Mouse (Mus musculus): ENCODE measurements around the gene Sectm1a.
"Not testable (repeated sequence)": the region's sequence is repeated elsewhere in the genome, so short reads cannot be mapped to it uniquely, and the experiment has no call there.

Sectm1a gene

DNA sequence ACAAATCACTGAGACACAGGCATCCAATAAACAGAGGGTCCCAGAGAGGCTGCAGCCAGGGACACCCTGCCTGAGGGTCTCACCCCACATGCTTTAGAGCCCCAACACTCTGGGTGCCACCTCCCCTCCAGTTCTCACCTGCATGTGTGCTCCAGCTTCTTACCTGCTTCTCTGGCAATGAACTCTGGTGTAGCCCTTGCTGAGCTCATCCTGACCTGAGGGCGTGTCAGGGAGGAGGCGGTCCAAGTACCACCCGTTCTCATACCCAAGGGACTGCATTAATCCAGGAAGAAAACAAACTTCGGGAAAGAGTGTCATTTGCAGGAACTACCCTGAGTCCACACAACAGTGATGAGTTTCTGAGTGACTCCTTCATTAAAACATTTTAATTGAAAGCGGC lies 17.6 kb downstream of the Sectm1a start, which contains the start of gene Sectm1b:
Sectm1b (minus strand) TSS at position 191 of the 400 bp plus-strand sequence.
- CTCF ChIA-PET: interaction anchor here in 3 of 4 experiments (0.5 to 3.5 kb wide), 3 partner anchors 10 to 28 kb away, joined by 3 to 13 read pairs (median 9); no protein-coding TSS in a partner anchor
- POLR2A ChIA-PET: interaction anchor here in 2 of 4 experiments (0.5 to 1.2 kb wide), 2 partner anchors 15 to 83 kb away, joined by 3 to 4 read pairs; partner anchors contain the start of gene Tex19.1 (in 1 of the 2)

GRCm38 (mm10) chr11:121061615-121062014 lies 19.4 kb downstream of the Sectm1a start:
- ChIA-PET CTCF (interaction anchor here in 2 of 4 experiments (0.7 to 3.5 kb wide), 2 partner anchors 8 to 550 kb away, joined by 3 to 13 read pairs; no protein-coding TSS in a partner anchor), POLR2A (no interaction called here)

DNA sequence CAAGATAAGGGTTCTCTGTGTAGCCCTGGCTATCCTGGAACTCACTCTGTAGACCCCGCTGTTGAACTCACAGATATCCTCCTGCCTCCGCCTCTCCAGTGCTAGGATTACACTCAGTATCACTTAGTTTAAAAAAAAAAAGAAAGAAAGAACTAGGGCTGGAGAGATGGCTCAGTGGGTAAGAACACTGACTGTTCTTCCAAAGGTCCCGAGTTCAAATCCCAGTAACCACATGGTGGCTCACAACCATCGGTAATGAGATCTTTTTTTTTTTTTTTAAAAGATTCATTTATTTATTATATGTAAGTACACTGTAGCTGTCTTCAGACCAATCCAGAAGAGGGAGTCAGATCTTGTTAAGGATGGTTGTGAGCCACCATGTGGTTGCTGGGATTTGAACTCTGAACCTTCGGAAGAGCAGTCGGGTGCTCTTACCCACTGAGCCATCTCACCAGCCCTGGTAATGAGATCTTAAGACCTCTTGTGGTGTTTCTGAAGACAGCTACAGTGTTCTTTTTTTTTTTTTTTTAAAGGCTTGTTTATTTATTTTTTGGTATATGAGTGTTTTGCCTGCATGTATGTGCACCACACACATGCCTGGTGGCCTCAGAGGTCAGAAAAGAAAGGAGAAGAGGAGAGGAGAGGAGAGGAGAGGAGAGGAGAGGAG lies 20.5 kb downstream of the Sectm1a start:
- CTCF ChIA-PET, POLR2A ChIA-PET: not testable (repeated sequence)

GRCm38 (mm10) chr11:121059471-121059870 lies 21.5 kb downstream of the Sectm1a start:
- CTCF ChIA-PET: no interaction called here
- POLR2A ChIA-PET: no interaction called here

DNA sequence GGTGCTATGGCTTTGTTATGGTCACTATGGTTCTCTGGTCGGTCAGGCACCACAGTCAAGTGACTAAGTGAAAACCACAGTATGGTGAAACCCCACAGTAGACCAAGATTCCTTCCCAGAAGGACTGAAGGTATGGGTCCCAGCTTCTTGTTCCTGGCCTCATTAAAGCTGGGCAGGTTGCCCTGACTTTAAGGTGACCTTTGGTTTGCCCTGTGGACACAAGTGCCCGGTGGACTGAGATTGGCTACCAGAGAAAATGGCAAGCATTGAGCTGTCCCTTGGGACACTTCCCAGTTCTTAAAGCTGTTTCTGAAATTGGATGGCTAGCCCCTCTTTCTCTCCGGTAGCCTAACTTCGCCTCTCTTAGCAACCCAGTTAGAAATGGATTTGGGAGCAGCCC lies 22.1 kb downstream of the Sectm1a start:
- CTCF ChIA-PET: interaction anchor here in 1 of 4 experiments (2.2 kb wide), 1 partner anchor 18 kb away, joined by 10 read pairs; no protein-coding TSS in a partner anchor
- POLR2A ChIA-PET: no interaction called here

- ChIA-PET CTCF (interaction anchor here in 1 of 4 experiments (0.6 to 2.2 kb wide), 2 partner anchors 17 to 1040 kb away, joined by 6 to 10 read pairs; no protein-coding TSS in a partner anchor), POLR2A (interaction anchor here in 1 of 4 experiments (0.5 kb wide), 1 partner anchor 88 kb away, joined by 4 read pairs; the partner anchor contains the start of gene Tex19.1)
These were observed 22.9 kb downstream of the Sectm1a start for GRCm38 (mm10) chr11:121058122-121058521.

DNA sequence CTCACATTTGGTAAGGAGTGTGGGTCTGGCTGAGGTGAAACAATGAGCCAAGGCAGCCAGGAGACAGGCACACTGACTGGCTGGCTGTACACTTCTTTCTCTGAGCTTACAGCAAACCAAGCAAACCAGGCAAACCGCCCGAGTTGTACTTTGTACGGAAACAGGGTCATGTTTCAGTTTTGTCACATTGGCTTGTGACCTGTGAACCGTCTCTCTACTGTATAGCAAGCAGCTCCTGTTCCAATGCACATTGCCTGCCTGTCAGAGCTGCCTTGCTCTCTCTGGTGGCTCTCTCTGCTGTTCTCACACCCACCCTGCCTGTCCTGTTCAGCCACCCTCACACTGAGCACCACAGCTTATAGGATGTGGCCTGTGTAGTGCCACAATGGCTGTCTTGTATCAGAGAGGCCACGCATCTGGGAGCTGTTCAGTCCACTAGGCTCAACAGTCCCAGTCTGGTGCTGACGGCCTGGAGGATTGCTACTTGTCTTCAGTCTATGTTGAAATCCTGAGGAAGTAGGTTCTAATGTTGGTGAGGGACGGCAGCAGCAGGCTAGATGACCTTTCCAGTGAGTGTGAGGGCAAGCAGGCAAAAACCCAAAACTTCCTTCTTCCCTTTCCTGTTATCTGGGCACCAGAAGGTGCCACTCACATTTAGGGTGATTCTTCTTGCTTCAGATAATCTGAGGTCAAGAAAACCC lies 24.3 kb downstream of the Sectm1a start:
- ChIA-PET POLR2A (interaction anchor here in 2 of 4 experiments (0.6 to 0.9 kb wide), 2 partner anchors 35 to 89 kb away, joined by 3 to 4 read pairs; partner anchors contain the start of gene Tex19.1 (in 1 of the 2)), CTCF (interaction anchor here (0.5 to 4.0 kb wide), 6 partner anchors 9 to 663 kb away, joined by 3 to 27 read pairs (median 4); no protein-coding TSS in a partner anchor)

GRCm38 (mm10) chr11:121053536-121053935 lies 27.5 kb downstream of the Sectm1a start:
- ChIA-PET POLR2A (interaction anchor here in 3 of 4 experiments (0.6 to 1.5 kb wide), 7 partner anchors 12 to 267 kb away, joined by 3 to 5 read pairs (median 3); partner anchors contain the start of genes Tex19.1 (in 2 of the 3) and Narf (in 1 of the 3)), CTCF (interaction anchor here (0.5 to 4.0 kb wide), 105 partner anchors 9 to 512 kb away, joined by 3 to 27 read pairs (median 3); partner anchors contain the start of genes Cd7 (in 4 of the 4), Cenpx (in 2 of the 4), Sectm1b (in 2 of the 4) and Csnk1d (in 1 of the 4))

- ChIA-PET CTCF (no interaction called here), POLR2A (no interaction called here)
These were observed 28.6 kb downstream of the Sectm1a start for GRCm38 (mm10) chr11:121052387-121052786.

DNA sequence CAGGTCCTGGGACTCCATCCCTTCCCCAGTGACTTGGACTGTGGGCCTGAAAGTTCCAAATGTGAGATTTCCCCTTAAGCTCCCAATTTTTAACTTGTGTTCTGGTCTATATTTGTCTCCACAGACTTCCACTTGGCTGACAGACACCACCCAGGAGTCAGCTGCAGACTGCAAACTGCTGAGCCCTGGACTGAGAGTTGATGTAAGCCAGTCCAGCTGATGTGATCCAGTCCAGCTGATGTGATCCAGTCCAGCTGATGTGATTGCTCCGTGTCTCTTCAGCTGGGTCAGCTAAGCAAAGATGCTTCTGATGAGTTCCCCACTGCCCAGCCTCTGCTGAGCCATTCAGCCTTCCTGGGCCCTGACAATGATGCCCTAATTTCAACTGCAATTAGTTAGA lies 29.2 kb downstream of the Sectm1a start:
- POLR2A ChIA-PET: no interaction called here
- CTCF ChIA-PET: interaction anchor here (0.6 to 1.5 kb wide), 4 partner anchors 10 to 282 kb away, joined by 3 to 5 read pairs (median 4); no protein-coding TSS in a partner anchor

DNA sequence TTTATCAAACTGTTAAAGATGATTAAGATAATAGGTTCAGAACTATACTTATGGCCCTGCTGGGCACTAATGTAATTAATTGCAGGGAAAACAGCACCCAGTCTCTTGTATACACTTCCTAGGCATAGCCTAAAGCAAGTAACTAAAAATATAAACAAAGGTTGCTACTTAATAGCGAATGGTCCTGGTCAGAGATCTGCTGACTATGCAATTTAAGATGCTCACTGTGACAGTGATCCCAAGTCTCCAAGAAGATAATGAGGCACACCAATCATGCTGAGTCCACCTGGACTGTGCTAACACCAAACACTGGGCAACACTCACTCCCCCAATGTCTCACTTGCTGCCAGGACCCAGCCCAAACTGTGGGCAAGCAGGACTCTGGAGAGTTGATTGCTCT lies 31.2 kb downstream of the Sectm1a start:
- POLR2A ChIA-PET: interaction anchor here in 1 of 4 experiments (0.7 kb wide), 1 partner anchor 96 kb away, joined by 3 read pairs; the partner anchor contains the start of gene Tex19.1
- CTCF ChIA-PET: interaction anchor here in 2 of 4 experiments (1.3 to 1.4 kb wide), 2 partner anchors 9 to 77 kb away, joined by 4 to 5 read pairs; no protein-coding TSS in a partner anchor

- POLR2A ChIA-PET: interaction anchor here (0.6 to 1.6 kb wide), 6 partner anchors 11 to 558 kb away, joined by 3 to 4 read pairs (median 3); partner anchors contain the start of gene Sectm1b (in 1 of the 4)
- CTCF ChIA-PET: interaction anchor here (0.5 to 2.3 kb wide), 11 partner anchors 7 to 423 kb away, joined by 3 to 7 read pairs (median 4); no protein-coding TSS in a partner anchor
These were observed 33.1 kb downstream of the Sectm1a start for GRCm38 (mm10) chr11:121047826-121048399.

GRCm38 (mm10) chr11:121045286-121045685 lies 35.7 kb downstream of the Sectm1a start:
- ChIA-PET CTCF (interaction anchor here in 1 of 4 experiments (2.9 kb wide), 1 partner anchor 8 kb away, joined by 10 read pairs; no protein-coding TSS in a partner anchor), POLR2A (no interaction called here)

- CTCF ChIA-PET: interaction anchor here (1.0 to 2.9 kb wide), 6 partner anchors 10 to 323 kb away, joined by 3 to 10 read pairs (median 4); no protein-coding TSS in a partner anchor
- POLR2A ChIA-PET: interaction anchor here in 1 of 4 experiments (0.9 to 1.0 kb wide), 2 partner anchors 31 to 103 kb away, joined by 3 read pairs; no protein-coding TSS in a partner anchor
These were observed 38.0 kb downstream of the Sectm1a start for GRCm38 (mm10) chr11:121043025-121043424.

DNA sequence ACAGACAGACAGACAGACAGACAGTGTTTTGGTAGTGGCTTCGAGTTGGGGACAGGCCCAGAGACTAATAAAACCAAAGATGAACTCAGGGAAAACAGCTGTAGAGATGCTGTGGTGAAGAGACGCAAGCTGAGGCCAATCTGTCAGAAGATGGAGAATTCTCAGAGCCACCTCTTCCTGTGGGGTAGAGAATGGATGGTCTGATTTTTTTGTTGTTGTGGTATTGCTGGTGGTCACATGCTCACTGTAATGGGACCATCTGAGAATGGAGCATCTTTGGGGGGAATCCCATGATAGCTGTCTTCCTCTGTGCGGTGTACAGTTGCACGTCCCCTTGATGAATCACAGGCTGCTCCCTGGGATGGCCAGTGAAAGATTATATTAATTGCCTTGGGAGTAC lies 38.5 kb downstream of the Sectm1a start:
- POLR2A ChIA-PET: interaction anchor here in 1 of 4 experiments (0.9 to 1.4 kb wide), 3 partner anchors 13 to 103 kb away, joined by 3 to 5 read pairs (median 3); no protein-coding TSS in a partner anchor
- CTCF ChIA-PET: interaction anchor here in 3 of 4 experiments (1.1 to 2.9 kb wide), 6 partner anchors 11 to 322 kb away, joined by 3 to 10 read pairs (median 4); no protein-coding TSS in a partner anchor

DNA sequence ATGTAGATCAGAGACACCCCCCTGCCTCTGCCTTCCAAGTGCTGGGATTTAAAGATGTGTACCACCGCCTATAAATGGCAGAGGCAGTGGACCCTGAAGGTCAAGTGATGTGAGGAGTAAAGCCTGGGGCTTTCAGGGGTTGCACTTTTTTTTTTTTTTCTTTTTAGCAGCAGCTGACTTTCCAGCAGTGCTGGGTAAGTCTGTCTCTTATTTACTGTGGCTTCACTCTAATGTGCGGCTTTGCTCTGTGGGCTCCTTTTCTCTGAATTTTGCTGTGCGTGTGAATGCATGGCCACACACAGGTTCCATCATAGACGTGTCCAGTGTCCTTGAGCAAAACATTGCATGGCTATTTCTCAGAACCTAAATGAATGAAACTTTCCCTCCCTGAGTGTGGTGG lies 39.4 kb downstream of the Sectm1a start:
- CTCF ChIA-PET: interaction anchor here (0.5 to 2.0 kb wide), 69 partner anchors 9 to 879 kb away, joined by 3 to 27 read pairs (median 4); partner anchors contain the start of genes Rac3 (in 3 of the 4), Ccdc57 (in 2 of the 4), Cenpx (in 1 of the 4) and Cybc1 (in 1 of the 4)
- POLR2A ChIA-PET: interaction anchor here (0.6 to 1.5 kb wide), 16 partner anchors 12 to 404 kb away, joined by 3 to 5 read pairs (median 3); partner anchors contain the start of gene Tex19.1 (in 1 of the 4)

DNA sequence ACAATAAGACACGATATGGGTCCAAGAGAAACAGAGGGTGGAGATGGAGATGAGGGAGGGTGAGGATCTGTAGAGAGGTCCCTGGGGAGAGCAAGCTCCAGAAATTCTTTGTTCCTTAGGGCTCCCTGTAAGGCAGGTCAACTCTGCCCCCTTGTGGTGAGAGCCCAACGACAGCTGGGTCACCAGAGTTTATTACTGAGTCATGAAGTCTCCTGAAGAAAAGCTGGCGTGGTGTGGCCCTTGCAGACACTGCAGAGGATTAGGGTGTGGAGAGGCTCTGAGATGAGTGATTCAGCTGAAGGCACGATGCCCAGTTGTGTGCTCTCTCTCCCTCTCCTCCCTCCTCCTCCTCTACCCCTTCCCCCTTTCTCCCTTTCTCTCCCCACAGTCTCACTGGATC lies 39.8 kb downstream of the Sectm1a start:
- ChIA-PET CTCF (interaction anchor here (0.5 to 2.0 kb wide), 78 partner anchors 8 to 879 kb away, joined by 3 to 27 read pairs (median 4); partner anchors contain the start of genes Rac3 (in 3 of the 4), Ccdc57 (in 2 of the 4), Cenpx (in 1 of the 4) and Cybc1 (in 1 of the 4)), POLR2A (interaction anchor here (0.6 to 1.5 kb wide), 16 partner anchors 12 to 403 kb away, joined by 3 to 6 read pairs (median 3); partner anchors contain the start of gene Tex19.1 (in 1 of the 4))

Data from embryonic stem cell, embryonic (primary cell).